Mouse (Mus musculus): ENCODE data around the gene Zbtb6.

DNA sequence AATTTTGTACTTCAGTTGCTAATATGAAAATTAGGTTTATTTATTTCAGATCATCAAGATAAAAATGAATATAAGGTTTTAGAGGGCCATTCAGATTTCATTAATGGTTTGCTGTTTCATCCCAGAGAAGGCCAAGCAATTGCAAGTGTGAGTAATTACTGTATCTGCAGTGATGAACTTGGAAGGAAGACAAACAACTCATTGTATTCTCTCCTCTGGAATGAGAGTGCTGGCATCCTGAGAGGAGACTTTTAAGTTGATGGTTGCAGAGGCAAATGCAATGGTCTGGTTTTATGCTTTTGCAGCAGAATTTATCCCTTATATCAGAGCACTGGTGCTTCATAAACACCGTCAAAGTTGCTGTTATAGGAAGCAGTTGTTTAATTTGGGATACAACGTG, 46.0 kb upstream of the Zbtb6 start:
- TF ChIP-seq CEBPB (IDR thresholded peaks at IDR 0.05; ENCODE audit: insufficient read depth, poor library complexity, severe bottlenecking) (no peak), REST (IDR thresholded peaks at IDR 0.05; ENCODE audit: insufficient read depth, insufficient read length) (no peak), E2F4 (IDR thresholded peaks at IDR 0.05; ENCODE audit: insufficient read depth) (no peak), TCF3 (IDR thresholded peaks at IDR 0.05; ENCODE audit: insufficient read length, low read depth) (no peak)

Measured in myocyte (in vitro differentiated cells).